Mouse (Mus musculus): Measurements from ENCODE around the gene Fam131c. TPM values are rescaled to one million over a fixed set of nuclear protein-coding genes. Genes with fewer than 3 reads are reported as not detected.

Fam131c gene
- total and polyA plus RNA-seq, 2 experiments: 0.46 to 10.3 TPM

GRCm38 (mm10) chr4:141421423-141421822 lies 53.4 kb downstream of the Fam131c start:
- no peak overlapping the region for H3K9ac ChIP-seq (ENCODE audit: low read depth, low read length)
- H3K27ac ChIP-seq (replicated peaks; ENCODE audit: insufficient read depth, low read depth, low read length): no peak overlapping the region
- WGBS: 77% methylated on average over 14 of the region's 14 CpGs
- DNase-seq (ENCODE audit: extremely low read depth, low read depth, low spot score): no peak
- no peak for TF ChIP-seq CTCF (IDR thresholded peaks at IDR 0.05; ENCODE audit: low read depth, low read length)
- no peak for TF ChIP-seq POLR2A (IDR thresholded peaks at IDR 0.05; ENCODE audit: extremely low read depth, insufficient read depth, low read length)
- no peaks in the 10 kb centered on the region for H3K79me2 ChIP-seq (ENCODE audit: control insufficient read depth, insufficient read depth, low read length)
- no peaks in the 10 kb centered on the region for H3K4me1 ChIP-seq (ENCODE audit: control insufficient read depth, insufficient read depth, low read length)
- H3K4me3 ChIP-seq (ENCODE audit: insufficient read depth, low read depth, low read length): no peak overlapping the region
- no peaks in the 10 kb centered on the region for H3K36me3 ChIP-seq (ENCODE audit: control insufficient read depth, insufficient read depth, low read length)
- no peaks in the 10 kb centered on the region; the same call in 1 of the 2 replicates for H3K27me3 ChIP-seq (ENCODE audit: control insufficient read depth, insufficient read depth, low read length)

- Histone ChIP-seq H3K4me1 (ENCODE audit: control insufficient read depth, insufficient read depth, low read length) (no peaks in the 10 kb centered on the region), H3K9ac (ENCODE audit: low read depth, low read length) (no peak overlapping the region)
- 85% methylated on average over 5 of the region's 5 CpGs for WGBS
These were observed 54.8 kb downstream of the Fam131c start for GRCm38 (mm10) chr4:141422841-141423240.

GRCm38 (mm10) chr4:141423288-141423687 lies 55.3 kb downstream of the Fam131c start:
- no peaks in the 10 kb centered on the region; the same call in 1 of the 2 replicates for H3K27me3 ChIP-seq (ENCODE audit: control insufficient read depth, insufficient read depth, low read length)
- TF ChIP-seq CTCF (IDR thresholded peaks at IDR 0.05; ENCODE audit: low read depth, low read length): no peak
- TF ChIP-seq POLR2A (IDR thresholded peaks at IDR 0.05; ENCODE audit: extremely low read depth, insufficient read depth, low read length): no peak
- DNase-seq (ENCODE audit: extremely low read depth, low read depth, low spot score): no peak
- no peak overlapping the region for H3K4me3 ChIP-seq (ENCODE audit: insufficient read depth, low read depth, low read length)
- H3K4me1 ChIP-seq (ENCODE audit: control insufficient read depth, insufficient read depth, low read length): no peaks in the 10 kb centered on the region
- H3K9ac ChIP-seq (ENCODE audit: low read depth, low read length): no peak overlapping the region
- 76% methylated on average over 5 of the region's 5 CpGs for WGBS
- no peaks in the 10 kb centered on the region for H3K36me3 ChIP-seq (ENCODE audit: control insufficient read depth, insufficient read depth, low read length)
- no peak overlapping the region for H3K27ac ChIP-seq (replicated peaks; ENCODE audit: insufficient read depth, low read depth, low read length)
- no peaks in the 10 kb centered on the region for H3K79me2 ChIP-seq (ENCODE audit: control insufficient read depth, insufficient read depth, low read length)

More at GRCm38 (mm10) chr4:141422841-141423240, 54.8 kb downstream of the Fam131c start:
- Histone ChIP-seq H3K4me3 (ENCODE audit: insufficient read depth, low read depth, low read length) (no peak overlapping the region), H3K27me3 (ENCODE audit: control insufficient read depth, insufficient read depth, low read length) (no peaks in the 10 kb centered on the region; the same call in 1 of the 2 replicates), H3K27ac (replicated peaks; ENCODE audit: insufficient read depth, low read depth, low read length) (no peak overlapping the region), H3K79me2 (ENCODE audit: control insufficient read depth, insufficient read depth, low read length) (no peaks in the 10 kb centered on the region), H3K36me3 (ENCODE audit: control insufficient read depth, insufficient read depth, low read length) (no peaks in the 10 kb centered on the region)
- DNase-seq (ENCODE audit: extremely low read depth, low read depth, low spot score): no peak
- TF ChIP-seq CTCF (IDR thresholded peaks at IDR 0.05; ENCODE audit: low read depth, low read length) (no peak), POLR2A (IDR thresholded peaks at IDR 0.05; ENCODE audit: extremely low read depth, insufficient read depth, low read length) (no peak)

GRCm38 (mm10) chr4:141423691-141424431 lies 55.8 kb downstream of the Fam131c start:
- no peak overlapping the region for H3K27ac ChIP-seq (replicated peaks; ENCODE audit: insufficient read depth, low read depth, low read length)
- no peak overlapping the region for H3K9ac ChIP-seq (ENCODE audit: low read depth, low read length)
- H3K4me3 ChIP-seq (ENCODE audit: insufficient read depth, low read depth, low read length): no peak overlapping the region
- H3K79me2 ChIP-seq (ENCODE audit: control insufficient read depth, insufficient read depth, low read length): no peaks in the 10 kb centered on the region
- H3K27me3 ChIP-seq (ENCODE audit: control insufficient read depth, insufficient read depth, low read length): no peaks in the 10 kb centered on the region; the same call in 1 of the 2 replicates
- TF ChIP-seq CTCF (IDR thresholded peaks at IDR 0.05; ENCODE audit: low read depth, low read length): no peak
- no peak for TF ChIP-seq POLR2A (IDR thresholded peaks at IDR 0.05; ENCODE audit: extremely low read depth, insufficient read depth, low read length)
- 89% methylated on average over 13 of the region's 13 CpGs for WGBS
- no peaks in the 10 kb centered on the region for H3K4me1 ChIP-seq (ENCODE audit: control insufficient read depth, insufficient read depth, low read length)
- no peaks in the 10 kb centered on the region for H3K36me3 ChIP-seq (ENCODE audit: control insufficient read depth, insufficient read depth, low read length)
- no peak for DNase-seq (ENCODE audit: extremely low read depth, low read depth, low spot score)

GRCm38 (mm10) chr4:141425484-141426479 lies 57.8 kb downstream of the Fam131c start:
- no peak for DNase-seq (ENCODE audit: extremely low read depth, low read depth, low spot score)

More at GRCm38 (mm10) chr4:141425484-141426479, 57.8 kb downstream of the Fam131c start:
- Histone ChIP-seq H3K79me2 (ENCODE audit: control insufficient read depth, insufficient read depth, low read length) (no peaks in the 10 kb centered on the region), H3K4me3 (ENCODE audit: insufficient read depth, low read depth, low read length) (peak overlapping the region; percentile 12; the same call in 1 of the 2 replicates), H3K27me3 (ENCODE audit: control insufficient read depth, insufficient read depth, low read length) (no peaks in the 10 kb centered on the region; the same call in 1 of the 2 replicates), H3K4me1 (ENCODE audit: control insufficient read depth, insufficient read depth, low read length) (no peaks in the 10 kb centered on the region), H3K36me3 (ENCODE audit: control insufficient read depth, insufficient read depth, low read length) (no peaks in the 10 kb centered on the region), H3K9ac (ENCODE audit: low read depth, low read length) (no peak overlapping the region), H3K27ac (replicated peaks; ENCODE audit: insufficient read depth, low read depth, low read length) (no peak overlapping the region)
- WGBS: 14% methylated on average over 36 of the region's 36 CpGs
- no peak for TF ChIP-seq POLR2A (IDR thresholded peaks at IDR 0.05; ENCODE audit: extremely low read depth, insufficient read depth, low read length)
- TF ChIP-seq CTCF (IDR thresholded peaks at IDR 0.05; ENCODE audit: low read depth, low read length): no peak

Data from liver, adult 2 months (tissue).